Mouse (Mus musculus) kidney, adult 2 months (tissue): ENCODE results near the gene S1pr3. TPM values are rescaled to one million over a fixed set of nuclear protein-coding genes. Genes with fewer than 3 reads are reported as not detected.

Experiments
- DNase-seq: peaks from one replicate; pipeline ENCODE4 v3.0.0; 2021
- H3K27ac ChIP-seq: fragments of 200-500 bp; 2 replicates; pipeline ENCODE4 v1.5.1; 2012; ENCODE audit warnings: low read depth, low read length, control low read depth, inconsistent platforms; ENCODE audit not compliant: insufficient read depth
- H3K27me3 ChIP-seq: fragments of 200-500 bp; replicated peaks from 2 replicates; pipeline ENCODE4 v1.6.1; 2012; ENCODE audit warnings: mild to moderate bottlenecking, moderate library complexity, low read length, inconsistent platforms; ENCODE audit not compliant: control insufficient read depth, insufficient read depth
- H3K36me3 ChIP-seq: fragments of 200-500 bp; 2 replicates; pipeline ENCODE4 v1.6.1; 2012; ENCODE audit warnings: mild to moderate bottlenecking, moderate library complexity, low read length, inconsistent platforms; ENCODE audit not compliant: control insufficient read depth, insufficient read depth
- H3K4me1 ChIP-seq: fragments of 200-500 bp; 2 replicates; pipeline ENCODE4 v1.6.1; 2011; ENCODE audit warnings: low read length; ENCODE audit not compliant: control insufficient read depth, insufficient read depth
- H3K4me3 ChIP-seq: fragments of 200-500 bp; 2 replicates; pipeline ENCODE4 v1.5.1; 2011; ENCODE audit warnings: mild to moderate bottlenecking, low read depth, low read length, control low read depth; ENCODE audit not compliant: insufficient read depth
- CTCF ChIP-seq: fragments of 200-500 bp; conservative IDR thresholded peaks from 2 replicates; pipeline ENCODE4 v1.5.1; 2011; ENCODE audit warnings: low read depth, mild to moderate bottlenecking, control low read depth, low read length, moderate library complexity, mixed read lengths; ENCODE audit not compliant: insufficient read depth, insufficient read length
- POLR2A ChIP-seq: fragments of 200-500 bp; IDR thresholded peaks from one replicate; pipeline ENCODE4 v1.6.1; 2011; ENCODE audit warnings: low read depth, low read length, control low read depth
- WGBS: fragments of 180-500 bp; shearing (Covaris S2); methylation state at CpG from one replicate; pipeline ENCODE4 v1.1.7; 2018; 5-methylcytosine and 5-hydroxymethylcytosine counted together
- polyA plus RNA-seq: library from polyadenylated mRNA; depleted of rRNA; stranded (reverse); fragments of >200 nt; gene quantifications from 2 replicates; pipeline ENCODE4 v1.2.3, GENCODE M21; 2012

The S1pr3 gene
- polyA plus RNA-seq, 1 experiment: 15.6 TPM

GRCm38 (mm10) chr13:51391359-51391916 is 17.0 kb upstream of the S1pr3 start:
- Histone ChIP-seq H3K4me3 (no peak overlapping the region), H3K4me1 (no peaks in the 10 kb centered on the region), H3K27ac (no peak overlapping the region), H3K27me3 (no peaks in the 10 kb centered on the region), H3K36me3 (no peaks in the 10 kb centered on the region)
- no peak for DNase-seq
- 83% methylated on average over 6 of the region's 6 CpGs for whole genome bisulfite sequencing
- no peak for TF ChIP-seq POLR2A
- TF ChIP-seq CTCF: no peak

DNA sequence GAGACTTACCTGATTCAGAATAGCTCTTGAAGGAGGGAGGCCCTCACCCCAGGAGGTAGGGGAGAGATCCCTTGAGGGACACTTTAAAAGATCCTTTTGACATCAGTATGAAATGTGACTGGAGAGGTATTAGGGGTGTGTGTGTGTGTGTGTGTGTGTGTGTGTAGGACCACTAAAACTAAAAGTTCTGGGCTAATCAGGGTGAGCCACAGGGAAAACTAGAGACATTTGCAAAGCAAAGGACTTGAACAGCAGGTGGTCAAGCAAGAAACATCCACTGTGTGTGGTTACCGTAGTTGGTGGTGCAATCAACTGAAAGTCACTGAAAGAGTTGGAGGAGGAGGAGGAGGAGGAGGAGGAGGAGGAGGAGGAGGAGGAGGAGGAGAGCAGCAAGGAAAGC is 16.2 kb upstream of the S1pr3 start:
- H3K27ac ChIP-seq: no peak overlapping the region
- TF ChIP-seq CTCF (no peak), POLR2A (no peak)
- no peaks in the 10 kb centered on the region for H3K4me1 ChIP-seq
- no peak overlapping the region for H3K4me3 ChIP-seq
- no peaks in the 10 kb centered on the region for H3K27me3 ChIP-seq
- no peak for DNase-seq
- H3K36me3 ChIP-seq: no peaks in the 10 kb centered on the region
- 60% methylated on average over 1 of the region's 1 CpGs for WGBS

DNA sequence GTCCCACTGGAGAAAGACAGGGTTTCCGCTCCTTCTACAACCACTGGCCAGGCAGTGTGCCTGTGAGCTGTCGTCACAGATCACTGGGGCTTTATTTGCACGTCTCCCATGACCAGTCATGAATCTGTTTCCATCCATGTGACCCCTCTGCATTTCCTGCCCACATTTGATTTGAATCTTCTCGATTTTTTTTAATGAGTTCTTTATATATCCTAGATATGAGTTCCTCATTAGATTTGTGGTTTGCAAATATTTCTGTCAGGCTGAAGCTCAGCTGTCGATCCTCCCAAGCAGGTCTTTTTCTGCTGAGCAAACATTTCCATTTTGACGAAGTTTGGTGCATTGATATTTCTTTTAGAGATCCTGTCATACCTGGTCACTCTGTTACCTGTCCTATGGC is 10.6 kb upstream of the S1pr3 start:
- no peaks in the 10 kb centered on the region for H3K27me3 ChIP-seq
- 60% methylated on average over 6 of the region's 6 CpGs for WGBS

GRCm38 (mm10) chr13:51399562-51399961 is 8.9 kb upstream of the S1pr3 start:
- Histone ChIP-seq H3K27me3 (no peaks in the 10 kb centered on the region), H3K4me1 (no peaks in the 10 kb centered on the region), H3K4me3 (no peak overlapping the region), H3K27ac (no peak overlapping the region), H3K36me3 (no peaks in the 10 kb centered on the region)
- no peak for DNase-seq
- WGBS: 91% methylated on average over 3 of the region's 3 CpGs
- TF ChIP-seq CTCF (no peak), POLR2A (no peak)

More for the DNA sequence above, 10.6 kb upstream of the S1pr3 start:
- no peak for DNase-seq
- TF ChIP-seq POLR2A (no peak), CTCF (no peak)
- no peaks in the 10 kb centered on the region for H3K36me3 ChIP-seq
- H3K4me1 ChIP-seq: no peaks in the 10 kb centered on the region
- no peak overlapping the region for H3K4me3 ChIP-seq
- no peak overlapping the region for H3K27ac ChIP-seq

GRCm38 (mm10) chr13:51400186-51400719 is 8.2 kb upstream of the S1pr3 start:
- Histone ChIP-seq H3K4me1 (no peaks in the 10 kb centered on the region), H3K27ac (no peak overlapping the region), H3K4me3 (peak overlapping the region; percentile 17), H3K36me3 (no peaks in the 10 kb centered on the region), H3K27me3 (no peaks in the 10 kb centered on the region)
- 20% methylated on average over 14 of the region's 14 CpGs for WGBS
- TF ChIP-seq POLR2A (no peak), CTCF (no peak)
- DNase-seq: peak; percentile 57

GRCm38 (mm10) chr13:51400736-51401501 is 7.5 kb upstream of the S1pr3 start:
- Histone ChIP-seq H3K27ac (no peak overlapping the region), H3K36me3 (no peaks in the 10 kb centered on the region), H3K4me1 (no peaks in the 10 kb centered on the region), H3K4me3 (peak overlapping the region; percentile 17), H3K27me3 (no peaks in the 10 kb centered on the region)
- WGBS: 4% methylated on average over 20 of the region's 20 CpGs
- peak; percentile 10 for DNase-seq
- no peak for TF ChIP-seq CTCF
- no peak for TF ChIP-seq POLR2A

DNA sequence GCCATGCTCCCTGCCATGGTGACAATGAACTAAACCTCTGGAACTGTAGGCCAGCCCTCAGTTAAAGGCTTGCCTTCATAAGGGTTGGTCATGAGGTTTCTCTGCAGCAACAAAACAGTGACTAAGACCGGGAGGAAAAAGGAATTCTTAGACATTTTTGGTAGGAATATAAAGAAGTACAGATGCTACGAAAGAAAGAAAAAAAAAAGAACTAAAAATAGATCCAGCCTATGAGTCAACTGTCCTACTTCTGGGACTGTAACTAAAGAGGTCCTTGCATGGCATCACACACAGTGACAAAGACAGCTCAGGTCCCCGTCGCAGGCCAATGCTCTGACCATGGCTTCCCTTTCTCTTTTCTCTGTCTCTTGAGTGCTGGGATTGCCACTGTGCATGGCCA is 3.9 kb upstream of the S1pr3 start:
- H3K36me3 ChIP-seq: no peaks in the 10 kb centered on the region
- no peak for DNase-seq
- no peaks in the 10 kb centered on the region for H3K4me1 ChIP-seq
- TF ChIP-seq CTCF: no peak
- no peak for TF ChIP-seq POLR2A
- 86% methylated on average over 4 of the region's 4 CpGs for WGBS
- no peak overlapping the region for H3K4me3 ChIP-seq
- H3K27me3 ChIP-seq: 0 out of 2 replicates have a peak, but pooled peaks cover 1% of the 10 kb centered on the region
- H3K27ac ChIP-seq: no peak overlapping the region
